Mouse (Mus musculus) adrenal gland, postnatal 14 days (tissue): ENCODE results near the gene Usp32. TPM values are rescaled to one million over a fixed set of nuclear protein-coding genes. Genes with fewer than 3 reads are reported as not detected.

ENCODE experiments used
- DNase-seq: peaks from one replicate; pipeline ENCODE4 v3.0.0; 2021; ENCODE audit warnings: mixed read lengths
- total RNA-seq: library from RNA; stranded (reverse); gene quantifications from 2 replicates; pipeline ENCODE4 v1.2.3, GENCODE M21; 2021

Gene Usp32
- total RNA-seq, 1 experiment from 2014 or later, result 37.5 TPM

GRCm38 (mm10) chr11:84978113-84978512 lies 161.8 kb downstream of the Usp32 start:
- peak; percentile 57 for DNase-seq

GRCm38 (mm10) chr11:84977385-84977952 lies 162.5 kb downstream of the Usp32 start:
- DNase-seq, result no peak

DNA sequence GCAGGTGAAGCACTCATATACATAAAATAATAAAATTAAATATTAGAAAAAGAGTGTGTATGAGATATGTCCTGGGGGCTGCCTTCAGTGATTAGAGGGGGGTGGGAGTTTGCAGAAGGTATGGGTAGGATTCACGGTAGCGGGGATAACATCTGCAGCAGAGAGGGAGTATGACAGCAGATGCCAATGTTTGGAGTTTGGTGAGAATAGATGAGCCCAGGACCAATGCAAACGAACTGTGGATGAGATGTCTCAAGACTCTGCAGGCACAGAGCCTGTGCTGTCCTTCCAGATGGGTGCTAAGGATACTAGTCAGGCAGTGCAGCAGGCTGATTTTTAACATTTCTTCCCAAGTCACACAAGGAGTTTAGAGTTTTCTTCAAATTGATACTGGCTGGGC lies 163.3 kb downstream of the Usp32 start:
- no peak for DNase-seq

DNA sequence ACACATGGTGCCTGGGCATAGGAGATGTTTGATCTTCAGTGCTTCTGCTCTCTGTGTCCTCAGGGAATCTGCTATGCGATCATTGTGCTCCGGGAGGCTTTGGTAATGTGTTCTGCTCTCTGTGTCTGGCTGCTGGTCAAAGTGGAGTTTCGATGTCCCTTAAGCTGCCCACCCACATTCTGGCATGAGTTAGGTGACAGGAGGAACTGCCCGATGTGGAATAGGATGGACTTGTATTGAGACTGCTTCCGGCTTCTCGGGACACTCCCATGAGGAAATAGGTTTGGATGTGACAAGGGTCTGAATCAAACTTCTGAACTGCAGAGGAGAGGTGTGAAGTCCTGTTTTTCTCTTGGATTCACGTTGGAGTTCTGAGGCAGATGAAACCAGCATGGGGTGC lies 165.4 kb downstream of the Usp32 start:
- DNase-seq, result no peak

DNA sequence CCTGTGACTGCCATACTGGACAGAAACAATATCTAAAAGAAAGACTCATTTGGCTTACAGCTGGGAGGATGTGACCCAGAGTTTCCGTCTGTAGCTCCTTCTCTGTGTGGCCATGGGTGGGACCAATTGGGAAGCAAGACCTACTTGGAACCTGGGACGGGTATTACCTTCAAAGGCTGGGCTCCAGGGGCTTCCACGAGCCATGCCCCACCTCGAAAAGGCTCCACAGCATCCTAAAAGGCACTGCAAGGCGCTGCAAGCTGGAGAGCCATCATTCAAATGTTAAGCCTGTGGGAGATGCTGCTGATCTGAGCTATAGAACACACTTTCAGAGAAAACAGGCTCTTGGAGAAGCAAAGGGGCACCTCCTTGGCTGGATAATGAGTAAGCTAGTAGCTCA lies 166.3 kb downstream of the Usp32 start:
- DNase-seq, result no peak

DNA sequence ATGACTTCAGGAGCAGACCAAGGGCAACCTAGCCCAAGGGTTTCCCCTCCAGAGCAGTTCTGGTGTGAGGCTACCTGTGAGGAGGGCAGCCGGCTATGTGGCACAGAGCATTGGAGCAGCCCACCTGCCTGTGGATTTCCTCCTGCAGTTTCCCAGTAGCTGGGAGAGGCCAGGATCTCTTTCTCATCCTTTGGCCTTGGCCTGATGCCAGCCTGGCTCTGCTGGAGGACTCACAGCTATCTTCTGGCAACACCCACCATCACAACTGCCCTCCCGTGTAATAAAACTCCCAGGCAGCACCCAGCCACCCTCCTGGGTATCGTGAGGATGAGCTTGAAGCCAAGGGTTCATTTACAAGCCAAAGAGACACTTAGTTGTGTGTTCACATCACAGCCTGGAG lies 167.9 kb downstream of the Usp32 start:
- peak; percentile 88 for DNase-seq

GRCm38 (mm10) chr11:84968775-84969174 lies 171.2 kb downstream of the Usp32 start:
- peak; percentile 18 for DNase-seq

DNA sequence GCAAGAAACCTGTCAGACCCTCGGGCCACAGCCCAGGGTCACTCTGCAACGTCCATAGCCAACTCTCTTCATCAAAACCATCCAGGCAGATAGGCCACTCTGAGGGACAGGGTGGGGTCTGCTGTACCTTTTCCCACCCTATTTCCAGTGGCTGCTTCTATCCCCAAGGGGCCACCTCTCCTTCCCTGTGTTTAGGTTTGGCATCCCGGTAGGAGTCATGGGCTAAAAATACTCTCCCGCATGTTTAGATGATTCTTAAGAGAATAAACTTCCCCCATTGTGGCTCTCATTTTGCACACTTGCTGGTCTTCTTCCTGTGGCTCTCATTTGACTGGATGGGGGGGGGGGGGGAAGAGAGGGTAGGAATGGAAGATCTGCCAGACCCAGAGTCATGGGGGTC lies 171.7 kb downstream of the Usp32 start:
- no peak for DNase-seq

DNA sequence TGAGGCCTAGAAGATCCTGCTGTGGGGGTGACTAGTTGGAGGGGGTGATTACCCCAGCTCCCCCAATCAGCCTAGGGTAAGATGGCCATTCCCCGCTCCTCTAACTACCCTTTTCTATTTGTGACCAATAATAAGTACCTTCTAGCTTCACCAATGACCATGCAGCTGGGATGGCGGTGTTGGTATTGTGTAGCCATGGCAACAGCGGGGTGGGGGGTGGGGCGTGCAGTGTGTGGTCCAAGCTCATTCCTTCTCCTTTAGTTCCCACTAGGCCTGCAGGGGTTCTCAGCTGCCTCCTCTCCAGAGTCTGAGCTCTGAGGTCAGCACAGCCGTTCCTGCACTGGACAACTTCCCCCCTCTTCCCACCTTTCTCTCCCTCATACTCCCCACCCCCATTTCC lies 172.8 kb downstream of the Usp32 start:
- DNase-seq, result no peak

- DNase-seq, result no peak
These were observed 173.3 kb downstream of the Usp32 start for GRCm38 (mm10) chr11:84966696-84967095.

GRCm38 (mm10) chr11:84963556-84963955 lies 176.4 kb downstream of the Usp32 start:
- no peak for DNase-seq

DNA sequence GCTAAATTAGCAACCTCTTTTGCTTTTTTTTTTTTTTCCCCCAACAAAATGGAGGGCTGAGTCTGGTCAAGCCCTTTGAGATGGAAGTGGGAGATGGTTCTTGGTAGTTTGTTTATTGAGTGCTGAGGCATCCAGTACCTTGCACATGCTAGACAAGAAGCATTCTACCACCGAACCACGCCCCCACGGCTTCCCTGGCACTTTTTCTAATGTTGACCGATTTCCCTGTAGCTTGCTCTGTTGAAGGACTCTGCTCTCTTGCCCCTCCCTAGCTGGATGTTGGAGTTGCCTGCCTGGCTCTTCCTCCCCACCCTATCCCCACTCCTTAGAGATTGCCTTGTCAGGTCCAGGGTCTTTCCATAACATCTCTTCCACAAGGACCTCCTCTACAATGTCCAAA lies 177.4 kb downstream of the Usp32 start:
- no peak for DNase-seq

DNA sequence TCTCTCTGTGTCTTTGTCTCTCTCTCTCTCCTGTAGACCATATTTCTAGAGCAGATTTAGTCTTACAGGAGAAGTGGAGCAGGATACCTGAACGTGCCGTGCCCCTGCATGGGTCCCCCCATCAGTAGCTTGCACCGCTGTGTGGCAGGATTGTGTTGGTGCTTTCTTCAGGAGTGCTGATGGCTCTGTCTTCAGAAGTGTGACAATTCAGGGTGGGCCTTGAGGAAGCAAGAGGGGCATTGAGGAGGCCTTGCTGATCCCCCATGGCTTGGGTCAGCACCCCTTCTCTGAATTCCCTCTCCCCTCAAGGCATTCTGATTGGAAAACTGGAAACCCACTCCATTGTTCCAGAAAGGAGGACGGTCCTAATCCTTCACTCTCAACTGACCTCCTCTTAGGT lies 178.4 kb downstream of the Usp32 start:
- no peak for DNase-seq

GRCm38 (mm10) chr11:84960780-84961179 lies 179.2 kb downstream of the Usp32 start:
- no peak for DNase-seq

- no peak for DNase-seq
These were observed 179.7 kb downstream of the Usp32 start for GRCm38 (mm10) chr11:84960291-84960690.

DNA sequence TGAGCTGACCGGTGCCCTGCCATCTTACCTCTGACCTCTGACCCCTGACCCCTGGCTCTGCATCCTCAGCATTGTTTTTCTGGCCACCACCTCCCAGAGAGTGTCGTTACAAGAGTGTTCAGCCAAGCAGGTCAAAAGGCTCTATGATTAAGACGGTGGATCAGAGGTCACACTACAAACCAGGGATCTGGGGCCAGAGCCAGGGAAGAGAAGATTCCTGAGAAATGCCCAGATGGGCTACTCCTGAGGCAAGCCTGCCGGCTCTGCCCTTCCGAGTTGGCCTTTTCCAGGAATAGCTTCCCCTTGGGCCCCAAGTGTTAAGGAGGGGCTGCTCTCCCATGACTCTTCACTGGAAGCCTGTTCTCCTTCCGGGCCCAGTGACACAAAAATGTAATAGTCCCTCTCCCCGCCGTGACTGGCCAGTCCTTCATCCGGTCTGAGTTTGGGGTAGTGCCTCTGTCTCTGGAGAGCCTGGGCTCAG lies 180.2 kb downstream of the Usp32 start:
- DNase-seq, result peak; percentile 50

GRCm38 (mm10) chr11:84959181-84959580 lies 180.8 kb downstream of the Usp32 start:
- no peak for DNase-seq

- DNase-seq, result no peak
These were observed 181.7 kb downstream of the Usp32 start for GRCm38 (mm10) chr11:84958271-84958630.

GRCm38 (mm10) chr11:84957591-84958270 lies 182.2 kb downstream of the Usp32 start, which contains the start of gene Car4:
Gene Car4 (plus strand): TSS chr11:84957786.
- no peak for DNase-seq

GRCm38 (mm10) chr11:84957171-84957570 lies 182.8 kb downstream of the Usp32 start:
- DNase-seq, result no peak

DNA sequence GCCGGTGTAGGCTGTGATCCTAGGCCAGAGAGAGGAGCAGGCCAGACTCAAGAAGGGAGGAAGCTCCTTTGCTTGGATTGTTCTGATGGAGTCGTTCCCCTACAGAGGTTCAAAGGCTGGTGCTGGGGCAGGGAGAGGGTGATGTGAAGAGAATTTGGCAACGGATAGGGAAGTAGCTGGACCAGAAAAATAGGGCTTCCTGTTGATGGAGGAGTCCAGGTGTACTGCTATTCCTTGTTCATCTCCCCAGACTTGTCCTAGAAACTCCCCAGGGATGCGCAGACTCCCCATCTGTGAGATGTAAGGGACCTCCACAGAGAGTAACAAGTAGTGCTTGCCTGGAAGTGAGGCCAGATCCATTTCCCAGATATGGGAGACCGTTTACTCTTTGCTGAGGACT lies 183.6 kb downstream of the Usp32 start:
- DNase-seq, result no peak

DNA sequence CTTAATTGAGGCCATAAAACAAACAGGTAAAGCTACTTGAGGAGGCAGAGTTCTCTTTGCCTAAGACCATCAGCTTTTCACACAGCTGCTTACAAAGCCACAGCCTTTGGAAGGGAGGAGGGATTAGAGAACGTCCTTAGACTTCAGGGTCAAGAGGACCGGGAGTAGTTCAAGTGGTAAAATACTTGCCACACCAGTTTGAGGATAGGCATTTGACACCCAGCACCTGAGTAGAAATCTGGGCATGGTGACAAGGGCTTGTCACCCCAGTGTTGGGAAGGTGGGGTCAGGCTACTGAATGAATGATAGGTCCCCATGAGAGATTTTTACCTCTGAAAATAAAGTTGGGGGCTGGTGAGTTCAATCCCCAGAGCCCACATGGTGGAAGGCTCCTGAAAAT lies 187.3 kb downstream of the Usp32 start:
- DNase-seq, result no peak

- no peak for DNase-seq
These were observed 191.4 kb downstream of the Usp32 start for GRCm38 (mm10) chr11:84948526-84948925.

GRCm38 (mm10) chr11:84948114-84948513 lies 191.8 kb downstream of the Usp32 start:
- DNase-seq, result no peak
